Mouse (Mus musculus): ENCODE measurements around the gene Cacna2d3. TPM values are rescaled to one million over a fixed set of nuclear protein-coding genes. Genes with fewer than 3 reads are reported as not detected.

Cacna2d3 gene
- total and polyA plus RNA-seq, 3 experiments = not detected

GRCm38 (mm10) chr14:28870382-28870781, 851.3 kb downstream of the Cacna2d3 start:
- no peaks in the 10 kb centered on the region for H3K79me2 ChIP-seq (replicated peaks; ENCODE audit: control insufficient read depth, extremely low read depth, insufficient read depth, poor library complexity, severe bottlenecking)
- H3K4me3 ChIP-seq (replicated peaks in 1 of 3; ENCODE audit: low read depth in 2 of 3, low read length in 2 of 3, poor library complexity in 1 of 3) = no peak overlapping the region
- no peak overlapping the region for H3K9ac ChIP-seq (ENCODE audit: insufficient read depth, low read depth)
- DNase-seq (ENCODE audit: extremely low read depth) = no peak
- H3K4me2 ChIP-seq (ENCODE audit: insufficient read depth, low read depth, poor library complexity, severe bottlenecking) = no peak overlapping the region
- no peak overlapping the region for H3K27ac ChIP-seq (ENCODE audit: insufficient read depth, low read depth)
- in situ Hi-C loops (cut with MboI; ENCODE audit: low pct_ligation_motif_present, low pct_unique_long_range_greater_than_20kb, low sequenced_read_pairs) (no loop called here), dilution Hi-C loops (cut with MboI; ENCODE audit: extremely low pct_ligation_motif_present, extremely low pct_unique_long_range_greater_than_20kb, low sequenced_read_pairs) (no loop called here)
- H3K9me3 ChIP-seq (replicated peaks; ENCODE audit: low read length) = peaks cover 62% of the 10 kb centered on the region
- no peaks in the 10 kb centered on the region for H3K36me3 ChIP-seq (replicated peaks in 1 of 2; ENCODE audit: control insufficient read depth in 1 of 2, insufficient read depth in 1 of 2, low read length in 1 of 2)
- no peaks in the 10 kb centered on the region for H3K4me1 ChIP-seq (ENCODE audit: control insufficient read depth in 1 of 2, insufficient read depth in 2 of 2)
- H3K27me3 ChIP-seq (replicated peaks) = no peaks in the 10 kb centered on the region
- no peak for TF ChIP-seq ZKSCAN1 (IDR thresholded peaks at IDR 0.05; ENCODE audit: borderline replicate concordance, low read depth, low read length)
- TF ChIP-seq MAFK (IDR thresholded peaks at IDR 0.05; ENCODE audit: insufficient replicate concordance, low read length) = no peak
- no peak for TF ChIP-seq CHD1 (IDR thresholded peaks at IDR 0.05; ENCODE audit: low read depth, low read length)
- TF ChIP-seq USF1 (IDR thresholded peaks at IDR 0.05; ENCODE audit: low read depth, low read length) = no peak
- TF ChIP-seq ZMIZ1 (IDR thresholded peaks at IDR 0.05; ENCODE audit: low read depth, low read length) = no peak
- TF ChIP-seq PAX5 (IDR thresholded peaks at IDR 0.05; ENCODE audit: low read length) = no peak
- no peak for TF ChIP-seq SMC3 (IDR thresholded peaks at IDR 0.05; ENCODE audit: low read depth, low read length)
- no peak for TF ChIP-seq GABPA (IDR thresholded peaks at IDR 0.05; ENCODE audit: insufficient replicate concordance, low read depth, low read length)
- TF ChIP-seq MAZ (IDR thresholded peaks at IDR 0.05; ENCODE audit: low read depth, low read length) = no peak
- TF ChIP-seq CTCF (conservative IDR thresholded peaks at IDR 0.05 in 1 of 2, IDR thresholded peaks at IDR 0.05 in 1 of 2; ENCODE audit: low read depth in 2 of 2, low read length in 2 of 2) = no peak
- TF ChIP-seq RAD21 (IDR thresholded peaks at IDR 0.05; ENCODE audit: low read depth, low read length) = no peak
- TF ChIP-seq USF2 (conservative IDR thresholded peaks at IDR 0.05; ENCODE audit: low read depth, low read length) = no peak

GRCm38 (mm10) chr14:28864925-28865324, 856.7 kb downstream of the Cacna2d3 start:
- no peaks in the 10 kb centered on the region for H3K36me3 ChIP-seq (replicated peaks in 1 of 2; ENCODE audit: control insufficient read depth in 1 of 2, insufficient read depth in 1 of 2, low read length in 1 of 2)
- H3K4me1 ChIP-seq (ENCODE audit: control insufficient read depth in 1 of 2, insufficient read depth in 2 of 2) = no peaks in the 10 kb centered on the region
- TF ChIP-seq NELFE (IDR thresholded peaks at IDR 0.05; ENCODE audit: low read depth, low read length) (no peak), ZC3H11A (IDR thresholded peaks at IDR 0.05; ENCODE audit: low read depth, low read length) (no peak), RCOR1 (conservative IDR thresholded peaks at IDR 0.05; ENCODE audit: low read depth, low read length) (no peak), KAT2A (IDR thresholded peaks at IDR 0.05; ENCODE audit: insufficient replicate concordance, low read length) (no peak)
- in situ Hi-C loops (cut with MboI; ENCODE audit: low pct_ligation_motif_present, low pct_unique_long_range_greater_than_20kb, low sequenced_read_pairs) = no loop called here
- H3K9ac ChIP-seq (ENCODE audit: insufficient read depth, low read depth) = no peak overlapping the region
- H3K27me3 ChIP-seq (replicated peaks) = no peaks in the 10 kb centered on the region
- H3K4me2 ChIP-seq (ENCODE audit: insufficient read depth, low read depth, poor library complexity, severe bottlenecking) = no peak overlapping the region
- H3K9me3 ChIP-seq (replicated peaks; ENCODE audit: low read length) = peaks cover 64% of the 10 kb centered on the region
- dilution Hi-C loops (cut with MboI; ENCODE audit: extremely low pct_ligation_motif_present, extremely low pct_unique_long_range_greater_than_20kb, low sequenced_read_pairs) = no loop called here
- DNase-seq (ENCODE audit: extremely low read depth) = no peak
- no peaks in the 10 kb centered on the region for H3K79me2 ChIP-seq (replicated peaks; ENCODE audit: control insufficient read depth, extremely low read depth, insufficient read depth, poor library complexity, severe bottlenecking)
- no peak overlapping the region for H3K27ac ChIP-seq (ENCODE audit: insufficient read depth, low read depth)
- H3K4me3 ChIP-seq (replicated peaks in 1 of 3; ENCODE audit: low read depth in 2 of 3, low read length in 2 of 3, poor library complexity in 1 of 3) = no peak overlapping the region

Data from CH12.LX (cell line).